Comparison of ENCODE assay signal across 20 mouse cellular contexts in genomic region chr15:5266095-5266494, GRCm38 (mm10). TPM values are rescaled to one million over a fixed set of nuclear protein-coding genes. Genes with fewer than 3 reads are reported as not detected.
A peak's percentile ranks its signal among the peaks of the same experiment; 100 is the strongest.
DNase-seq lines count a peak whose midpoint lies in the region; ATAC-seq and TF ChIP-seq lines count a peak whose summit lies in the region.
"Had no signal": no experiment of that assay in that cellular context is flagged by ENCODE, and none has a peak within 500 bp of the region (broad histone marks: within the 10 kb centered on the region; RNA-seq: fewer than 3 reads in every experiment).

No protein-coding gene starts in this region.

- H3K4me3 ChIP-seq in forebrain, embryonic 14.5 days (ENCODE audit: low read depth, low read length): no peak overlapping the region
- H3K4me3 ChIP-seq in forebrain, postnatal 0 days (ENCODE audit: low read depth, low read length): no peak overlapping the region
- H3K4me3 ChIP-seq in heart, embryonic 11.5 days (ENCODE audit: low read depth, low read length): no peak overlapping the region
- H3K4me3 ChIP-seq: embryonic facial prominence, embryonic 13.5 days; forebrain, embryonic 15.5 days; heart, embryonic 13.5 days; hindbrain, embryonic 15.5 days had no signal

- CTCF ChIA-PET in Patski (lab: Charles Lee): no interaction called here

- peak; percentile 28 for DNase-seq in forebrain, embryonic 14.5 days (ENCODE audit: low spot score)
- DNase-seq in forebrain, postnatal 0 days: no peak
- DNase-seq in heart, adult 11 months: peak; percentile 87
- peak; percentile 29 for DNase-seq in 3T3-L1 (ENCODE audit: low read depth, low spot score)
- DNase-seq in Patski (ENCODE audit: low read depth, low spot score): no peak
- DNase-seq in thymus, postnatal 36 days: no peak
- DNase-seq in layer of hippocampus, adult 11-12 months (ENCODE audit: low spot score): no peak
- DNase-seq: adrenal gland, postnatal 14 days; cerebellum, adult 2 months; embryo, embryonic 11 days; heart, postnatal 36 days; kidney, adult 2 months had no signal

- WGBS in forebrain, embryonic 14.5 days: 73% methylated on average over 3 of the region's 3 CpGs
- WGBS in forebrain, postnatal 0 days: 67% methylated on average over 3 of the region's 3 CpGs
- 73% methylated on average over 3 of the region's 3 CpGs for WGBS in heart, embryonic 11.5 days (ENCODE audit: insufficient replicate concordance)

- no peak overlapping the region for H3K27ac ChIP-seq in forebrain, embryonic 14.5 days (ENCODE audit: low read depth, low read length)
- no peak overlapping the region for H3K27ac ChIP-seq in forebrain, postnatal 0 days (ENCODE audit: low read depth, low read length)
- H3K27ac ChIP-seq in heart, embryonic 11.5 days (ENCODE audit: low read depth, low read length): no peak overlapping the region
- H3K27ac ChIP-seq: embryonic facial prominence, embryonic 13.5 days; forebrain, embryonic 15.5 days; heart, embryonic 13.5 days; hindbrain, embryonic 15.5 days had no signal

- in situ Hi-C loops in Patski (cut with MboI; ENCODE audit: low pct_unique_long_range_greater_than_20kb): no loop called here

- POLR2A ChIA-PET in Patski (lab: Charles Lee): no interaction called here

- no peaks in the 10 kb centered on the region for H3K9me3 ChIP-seq in forebrain, embryonic 14.5 days (replicated peaks; ENCODE audit: control insufficient read depth, low read length)
- H3K9me3 ChIP-seq in forebrain, postnatal 0 days (ENCODE audit: low read length): no peaks in the 10 kb centered on the region
- no peaks in the 10 kb centered on the region for H3K9me3 ChIP-seq in heart, embryonic 11.5 days (replicated peaks; ENCODE audit: control insufficient read depth, low read length)
- H3K9me3 ChIP-seq: embryonic facial prominence, embryonic 13.5 days; forebrain, embryonic 15.5 days; heart, embryonic 13.5 days; hindbrain, embryonic 15.5 days had no signal

- H3K9ac ChIP-seq in forebrain, embryonic 14.5 days (ENCODE audit: low read length): no peak overlapping the region
- no peak overlapping the region for H3K9ac ChIP-seq in forebrain, postnatal 0 days
- no peak overlapping the region for H3K9ac ChIP-seq in heart, embryonic 11.5 days (ENCODE audit: low read depth, low read length)
- H3K9ac ChIP-seq: embryonic facial prominence, embryonic 13.5 days; forebrain, embryonic 15.5 days; heart, embryonic 13.5 days; hindbrain, embryonic 15.5 days had no signal

- no peak for ATAC-seq in forebrain, embryonic 14.5 days
- ATAC-seq in forebrain, postnatal 0 days: no peak
- ATAC-seq in heart, embryonic 11.5 days (replicated peaks; ENCODE audit: insufficient number of reproducible peaks, low FRiP score, low TSS enrichment): no peak
- ATAC-seq in Patski: peak; percentile 8
- ATAC-seq: activated CD4-positive, CD25-positive, alpha-beta regulatory T cell, adult 4 months; forebrain, embryonic 15.5 days; intestine, embryonic 16.5 days had no signal

- H3K4me1 ChIP-seq in forebrain, embryonic 14.5 days (ENCODE audit: control insufficient read depth, insufficient read depth, low read length): no peaks in the 10 kb centered on the region
- no peaks in the 10 kb centered on the region for H3K4me1 ChIP-seq in forebrain, postnatal 0 days (ENCODE audit: insufficient read depth)
- H3K4me1 ChIP-seq in heart, embryonic 11.5 days (ENCODE audit: control insufficient read depth, insufficient read depth, low read length): no peaks in the 10 kb centered on the region
- H3K4me1 ChIP-seq: embryonic facial prominence, embryonic 13.5 days; forebrain, embryonic 15.5 days; heart, embryonic 13.5 days had no signal

- no peaks in the 10 kb centered on the region for H3K36me3 ChIP-seq in forebrain, embryonic 14.5 days (ENCODE audit: control insufficient read depth, insufficient read depth, low read length)
- no peaks in the 10 kb centered on the region for H3K36me3 ChIP-seq in forebrain, postnatal 0 days (ENCODE audit: insufficient read depth)
- no peaks in the 10 kb centered on the region for H3K36me3 ChIP-seq in heart, embryonic 11.5 days (ENCODE audit: control insufficient read depth, insufficient read depth, low read length)
- H3K36me3 ChIP-seq: embryonic facial prominence, embryonic 13.5 days; forebrain, embryonic 15.5 days; heart, embryonic 13.5 days; hindbrain, embryonic 15.5 days had no signal

- no peak overlapping the region for H3K4me2 ChIP-seq in forebrain, embryonic 14.5 days (ENCODE audit: low read length)
- H3K4me2 ChIP-seq in forebrain, postnatal 0 days (ENCODE audit: low read depth): no peak overlapping the region
- H3K4me2 ChIP-seq in heart, embryonic 11.5 days: no peak overlapping the region
- H3K4me2 ChIP-seq: embryonic facial prominence, embryonic 13.5 days; forebrain, embryonic 15.5 days; heart, embryonic 13.5 days; hindbrain, embryonic 15.5 days had no signal

- no peaks in the 10 kb centered on the region for H3K27me3 ChIP-seq in forebrain, embryonic 14.5 days (replicated peaks; ENCODE audit: control insufficient read depth, insufficient read depth, low read length)
- no peaks in the 10 kb centered on the region for H3K27me3 ChIP-seq in forebrain, postnatal 0 days (ENCODE audit: insufficient read depth, low read length)
- no peaks in the 10 kb centered on the region for H3K27me3 ChIP-seq in heart, embryonic 11.5 days (ENCODE audit: control insufficient read depth, insufficient read depth, low read length)
- no peaks in the 10 kb centered on the region for H3K27me3 ChIP-seq in Patski
- H3K27me3 ChIP-seq: CH12.LX; embryonic facial prominence, embryonic 13.5 days; forebrain, embryonic 15.5 days; heart, embryonic 13.5 days; hindbrain, embryonic 15.5 days had no signal

- TF ChIP-seq CTCF in forebrain, postnatal 0 days (IDR thresholded peaks at IDR 0.05; ENCODE audit: low read depth): no peak
- TF ChIP-seq CTCF in Patski (IDR thresholded peaks at IDR 0.05): no peak

RNA-seq across cellular contexts. Expression of gene Ptger4, which starts 22.1 kb away (rescaled TPM):
- 0.42 and 0.51 TPM in 2 replicates for polyA plus RNA-seq in forebrain, embryonic 14.5 days (2014; fragmentation: Nextera tagmentation; extraction: Ambion mirVana)
- 1.5 and 2.7 TPM in 2 replicates for total RNA-seq in forebrain, postnatal 0 days (2014; rRNA removed)
- polyA plus RNA-seq in forebrain, postnatal 0 days (2015; fragmentation: Nextera tagmentation; extraction: Ambion mirVana): 0.65 and 1.3 TPM in 2 replicates
- 1.6 and 1.8 TPM in 2 replicates for polyA plus RNA-seq in heart, embryonic 11.5 days (2014; fragmentation: Nextera tagmentation; extraction: Ambion mirVana)
- polyA plus RNA-seq in Patski (2021): 4.8 TPM

Comparison
In these comparisons a context has a peak if more than half of its experiments do, and no peak if none do; other contexts are left out.
1. DNase-seq: peak in forebrain, embryonic 14.5 days (single experiment), heart, adult 11 months (single experiment) and 3T3-L1 (single experiment); none in forebrain, postnatal 0 days (single experiment), Patski (single experiment), thymus, postnatal 36 days (0 of 2) and layer of hippocampus, adult 11-12 months (single experiment).